Mouse (Mus musculus) E14TG2a.4 (cell line): Measurements from ENCODE around the gene Pgam1.

ENCODE experiments used
- CTCF ChIP-seq: conservative IDR thresholded peaks from 2 replicates; pipeline ENCODE4 v1.5.1; 2014; ENCODE audit warnings: low read length
- NANOG ChIP-seq: IDR thresholded peaks from 2 replicates; pipeline ENCODE4 v1.6.1; 2014; ENCODE audit warnings: borderline replicate concordance, low read length, mixed read lengths
- POU5F1 ChIP-seq: IDR thresholded peaks from 2 replicates; pipeline ENCODE4 v1.6.1; 2014; ENCODE audit warnings: low read length, borderline replicate concordance

- TF ChIP-seq CTCF = no peak
- no peak for TF ChIP-seq NANOG
- no peak for TF ChIP-seq POU5F1
Measured at GRCm38 (mm10) chr19:41916853-41917252, 5.1 kb downstream of the Pgam1 start.
